Mouse (Mus musculus) thymus, postnatal 10 days (tissue): ENCODE measurements at regions not wholly inside any gene's neighbourhood (a gene's known extent, or its start where the extent isn't known, plus 50 kb on each side); places are given as distances from the start of the nearest gene placed in this dataset.
A peak's percentile ranks its signal among the peaks of the same experiment; 100 is the strongest.

Source experiments
- DNase-seq, 2 experiments: peaks; one replicate each; pipeline ENCODE4 v3.0.0; 2021; ENCODE audit warnings: low spot score in 2 of 2

GRCm38 (mm10) chr4:134990651-134991050, 60.0 kb downstream of the Syf2 start:
- no peak for DNase-seq

- DNase-seq = no peak
Observed at GRCm38 (mm10) chr4:134993526-134994122, 62.9 kb downstream of the Syf2 start.

- no peak for DNase-seq
Observed at GRCm38 (mm10) chr4:134994205-134994604, 63.5 kb downstream of the Syf2 start.

- DNase-seq = no peak
Observed at GRCm38 (mm10) chr4:134994648-134995047, 64.0 kb downstream of the Syf2 start.

- DNase-seq = no peak
Observed at GRCm38 (mm10) chr4:134995052-134995451, 64.4 kb downstream of the Syf2 start.

GRCm38 (mm10) chr4:134996121-134996520, 65.4 kb downstream of the Syf2 start:
- DNase-seq = no peak

- DNase-seq = peak; percentile 13 to 18
Observed at GRCm38 (mm10) chr4:134997461-134998434, 67.0 kb downstream of the Syf2 start.

- DNase-seq = no peak
Observed at GRCm38 (mm10) chr4:134998928-134999658, 68.4 kb downstream of the Syf2 start.

- no peak for DNase-seq
Observed at GRCm38 (mm10) chr4:135002091-135002925, 71.6 kb downstream of the Syf2 start.

- DNase-seq = no peak
Observed at GRCm38 (mm10) chr4:135011365-135011764, 80.7 kb downstream of the Syf2 start.

GRCm38 (mm10) chr4:135012945-135013344, 82.2 kb downstream of the Syf2 start:
- DNase-seq = no peak

GRCm38 (mm10) chr4:135013932-135014331, 83.2 kb downstream of the Syf2 start:
- peak in 1 of 2 experiments; percentile 18 for DNase-seq

GRCm38 (mm10) chr4:135018018-135018417, 87.3 kb downstream of the Syf2 start:
- DNase-seq = peak; percentile 26 to 67

- no peak for DNase-seq
Observed at GRCm38 (mm10) chr4:135019120-135019519, 88.4 kb downstream of the Syf2 start.

GRCm38 (mm10) chr4:135020262-135020991, 89.7 kb downstream of the Syf2 start:
- no peak for DNase-seq

GRCm38 (mm10) chr4:135023200-135023599, 92.5 kb downstream of the Syf2 start:
- no peak for DNase-seq

GRCm38 (mm10) chr4:135025802-135026201, 94.7 kb upstream of the Runx3 start:
- DNase-seq = no peak

GRCm38 (mm10) chr4:135027136-135027535, 93.3 kb upstream of the Runx3 start:
- no peak for DNase-seq

- no peak for DNase-seq
Observed at GRCm38 (mm10) chr4:135029723-135030122, 90.7 kb upstream of the Runx3 start.

GRCm38 (mm10) chr4:135032461-135032860, 88.0 kb upstream of the Runx3 start:
- DNase-seq = no peak

- no peak for DNase-seq
Observed at GRCm38 (mm10) chr4:135033302-135033701, 87.2 kb upstream of the Runx3 start.
